Mouse (Mus musculus): ENCODE results near the gene Smyd3.
"Not testable (repeated sequence)": the region's sequence is repeated elsewhere in the genome, so short reads cannot be mapped to it uniquely, and the experiment has no call there.

Gene Smyd3

DNA sequence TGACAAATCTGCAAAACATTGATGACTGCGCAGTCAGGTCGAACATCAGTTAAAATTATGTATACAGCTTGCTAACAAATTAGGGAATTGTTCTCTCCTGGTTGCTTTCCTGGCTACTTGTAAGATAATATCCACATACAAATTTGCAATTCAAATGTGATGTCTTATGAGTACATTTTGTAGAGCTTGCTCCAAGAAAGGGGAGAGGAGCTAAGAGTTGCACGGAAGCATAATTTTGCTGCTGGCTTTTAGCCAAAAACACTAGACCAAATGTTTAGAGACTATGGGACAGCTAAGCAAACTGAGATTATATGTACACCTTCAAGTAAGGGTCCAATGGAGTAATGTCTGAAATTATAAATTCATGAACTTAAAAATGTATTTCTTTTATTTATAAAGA lies 146.7 kb downstream of the Smyd3 start:
- no peak for DNase-seq

DNA sequence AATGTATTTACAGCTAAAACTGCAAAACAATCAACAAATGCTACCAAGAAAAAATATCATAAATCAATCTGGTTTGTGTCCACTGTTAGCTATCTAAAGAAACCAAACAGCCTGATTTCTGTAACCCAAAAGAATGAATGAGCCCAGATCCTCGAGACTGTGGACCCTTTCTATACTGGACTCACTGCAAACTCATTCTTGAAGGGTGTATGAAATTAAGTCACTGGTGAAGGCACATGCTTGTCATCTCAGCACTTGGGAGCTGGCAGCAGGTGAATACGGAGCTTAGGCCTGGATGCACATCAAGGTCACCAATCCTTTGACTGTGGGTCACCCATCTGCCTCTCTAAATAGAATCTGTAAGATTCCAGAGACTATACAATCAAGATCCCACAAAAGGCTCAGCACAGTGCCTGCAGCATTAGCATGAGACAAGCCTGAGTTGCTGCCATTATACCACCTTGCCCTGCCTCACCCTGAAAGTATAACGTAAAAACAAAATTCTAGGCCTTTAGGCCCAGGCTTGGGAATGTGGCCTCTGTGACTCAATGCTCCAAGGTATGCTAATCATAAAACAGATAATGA lies 149.3 kb downstream of the Smyd3 start:
- DNase-seq = no peak

DNA sequence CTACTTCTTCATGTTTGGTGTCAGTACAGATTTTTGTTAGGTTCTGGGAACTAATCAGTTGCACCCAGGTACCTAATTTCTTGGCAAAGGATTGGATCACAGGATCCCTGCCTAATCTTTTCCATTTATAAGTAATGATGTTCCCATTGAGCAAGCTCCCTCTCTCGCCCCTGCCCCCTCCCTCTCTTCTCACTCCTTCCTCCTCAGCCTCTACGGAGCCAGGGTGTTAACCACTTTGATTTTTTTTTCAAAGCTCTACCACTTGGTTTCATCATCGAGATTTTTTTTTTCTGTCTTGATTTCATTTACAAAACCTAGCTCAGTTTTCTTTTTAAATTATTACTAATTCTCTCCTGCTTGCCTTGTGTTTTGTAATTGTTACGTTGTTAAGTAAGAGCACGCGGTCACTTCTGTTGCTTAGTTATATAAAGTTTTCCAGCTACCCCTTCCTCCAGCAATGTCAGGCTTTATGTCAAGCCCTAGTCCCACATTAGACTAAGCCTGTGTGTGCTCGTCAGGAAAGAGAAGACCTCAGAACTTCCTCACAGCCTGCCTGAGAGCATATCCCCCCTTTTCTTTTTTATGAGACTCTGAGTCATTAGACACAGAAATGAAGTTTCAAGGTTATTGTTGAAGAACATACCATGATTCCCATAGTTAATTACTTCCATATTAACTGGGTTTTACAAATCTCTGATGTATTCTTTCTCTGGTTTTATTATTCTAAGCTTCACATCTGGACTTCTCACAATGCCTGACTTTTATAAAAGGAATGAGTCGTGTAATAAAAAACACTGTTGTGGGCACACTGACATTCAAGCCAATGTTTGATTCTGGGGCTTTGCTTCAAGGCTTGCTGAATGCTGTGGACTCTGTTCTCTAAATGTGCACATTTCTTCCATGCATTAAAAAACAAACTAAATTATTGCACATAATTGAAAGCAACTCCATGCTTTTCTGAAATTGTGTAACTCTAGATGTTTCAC lies 156.1 kb downstream of the Smyd3 start:
- no peak for DNase-seq

DNA sequence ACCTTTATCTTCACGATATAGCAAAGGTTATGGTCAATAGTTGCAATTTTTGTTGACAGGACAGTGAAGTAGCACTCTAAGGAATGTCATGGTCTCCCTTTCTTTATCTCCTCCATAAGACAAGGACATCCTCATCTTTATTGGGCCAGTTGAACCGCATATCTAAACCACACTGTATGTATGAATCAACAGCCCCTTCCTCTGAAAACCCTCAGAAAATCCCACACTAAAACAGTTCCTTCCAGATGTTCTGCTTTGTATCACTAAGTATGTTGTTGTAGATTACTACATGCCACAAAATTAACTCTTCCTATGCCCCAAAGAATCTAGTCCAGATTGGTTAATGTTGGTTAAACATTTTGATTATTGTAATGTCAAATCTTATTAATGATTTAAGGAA lies 160.7 kb downstream of the Smyd3 start:
- DNase-seq = no peak

DNA sequence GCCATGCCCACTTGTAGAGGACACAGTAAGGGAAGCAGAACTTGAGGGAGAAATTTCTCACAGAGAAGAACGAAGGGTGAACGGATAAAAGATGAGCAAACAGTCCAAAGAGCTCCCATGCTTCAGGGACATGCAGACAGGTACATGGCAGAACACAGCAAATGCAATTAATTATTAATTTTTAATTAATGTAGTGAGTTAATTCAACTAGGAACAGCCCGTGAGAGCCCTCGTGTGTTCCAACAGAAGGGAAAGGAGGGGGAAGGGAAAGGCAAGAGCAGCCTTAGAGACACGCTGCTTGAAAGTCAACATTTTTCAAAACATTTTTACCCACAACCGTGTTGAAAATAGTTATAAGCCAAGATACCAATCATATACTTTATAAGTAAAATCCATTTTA lies 163.6 kb downstream of the Smyd3 start:
- DNase-seq = no peak

DNA sequence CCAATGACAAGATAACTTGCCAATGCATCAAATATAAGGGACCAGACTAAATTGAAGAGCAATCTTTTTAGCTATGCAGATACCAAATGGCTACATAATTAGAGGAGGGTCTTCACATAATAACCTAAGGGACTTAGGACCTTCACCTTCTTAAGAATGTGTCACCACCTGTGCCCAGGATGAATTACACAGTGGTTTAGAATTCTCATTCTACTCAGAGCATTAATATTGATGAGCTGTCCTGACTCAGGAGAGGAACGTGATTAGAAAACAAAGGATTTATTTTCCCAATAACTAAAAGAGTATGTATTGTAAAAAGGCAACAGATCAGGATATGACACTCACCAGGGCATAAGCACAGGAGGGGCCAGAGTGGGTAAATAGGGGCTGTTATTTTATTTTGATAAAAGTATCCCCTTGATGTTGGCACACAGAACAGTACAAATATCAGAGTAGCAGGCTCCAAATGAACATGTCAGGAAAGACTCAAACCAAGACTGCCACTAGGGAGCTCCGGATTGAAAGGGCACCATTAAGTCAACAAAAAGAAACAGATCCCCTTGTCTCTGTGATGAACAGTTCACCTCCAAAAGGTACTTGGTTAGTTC lies 172.4 kb downstream of the Smyd3 start:
- no peak for DNase-seq

DNA sequence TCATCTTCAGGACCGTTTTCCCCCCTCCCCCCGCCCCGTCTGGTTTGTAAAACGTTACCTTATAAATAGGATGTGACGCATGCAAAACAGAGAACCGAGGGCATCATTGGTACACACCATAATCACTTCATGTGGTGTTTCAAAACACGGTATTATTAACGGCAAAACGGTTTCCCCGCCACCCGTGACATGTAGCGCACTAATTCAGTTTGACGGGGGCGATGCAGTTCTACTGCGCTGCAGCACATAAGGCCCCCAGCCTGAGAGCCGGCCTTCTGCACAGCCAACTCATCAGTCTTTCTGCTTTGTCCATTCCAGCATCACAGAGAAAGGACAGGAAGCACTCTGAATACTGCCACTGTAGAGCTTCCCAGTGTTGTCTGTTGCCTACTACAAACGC lies 174.4 kb downstream of the Smyd3 start:
- DNase-seq = no peak

DNA sequence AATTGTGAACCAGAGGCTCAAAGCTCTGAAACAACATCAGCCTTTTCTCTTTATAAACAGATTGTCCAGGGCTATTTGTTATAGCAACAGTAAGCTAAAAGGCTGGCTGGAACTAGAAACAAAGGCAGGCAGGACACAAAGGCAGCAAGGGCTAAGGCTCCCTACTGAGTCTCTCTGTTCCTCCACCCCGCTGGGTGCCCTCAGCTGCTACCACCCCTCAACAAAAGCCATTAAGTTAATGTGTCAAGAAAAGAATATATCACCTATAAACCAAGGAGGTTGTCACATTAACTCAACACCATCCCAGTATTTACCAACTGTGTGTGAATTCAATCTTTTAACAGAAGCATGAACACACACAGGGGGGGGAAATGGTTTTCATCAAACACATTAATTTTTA lies 176.3 kb downstream of the Smyd3 start:
- no peak for DNase-seq

DNA sequence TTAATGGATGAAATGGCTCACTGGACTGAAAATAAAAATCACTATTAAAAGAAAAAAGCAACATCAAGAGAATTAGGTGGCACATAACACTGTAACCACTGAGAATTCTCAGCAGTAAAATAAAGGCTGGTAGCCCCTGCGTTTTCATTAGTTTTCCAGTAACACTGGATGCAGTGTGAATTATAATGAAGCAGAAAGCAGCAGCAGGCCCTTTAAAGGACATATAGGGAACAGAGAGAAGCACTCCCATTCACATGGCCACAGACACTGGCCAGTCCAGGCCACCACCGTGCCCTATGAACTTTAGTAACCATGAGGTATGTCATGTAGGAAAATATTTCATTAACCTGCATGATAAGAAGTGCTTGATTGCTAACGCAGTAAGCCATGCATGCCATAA lies 178.8 kb downstream of the Smyd3 start:
- no peak for DNase-seq

DNA sequence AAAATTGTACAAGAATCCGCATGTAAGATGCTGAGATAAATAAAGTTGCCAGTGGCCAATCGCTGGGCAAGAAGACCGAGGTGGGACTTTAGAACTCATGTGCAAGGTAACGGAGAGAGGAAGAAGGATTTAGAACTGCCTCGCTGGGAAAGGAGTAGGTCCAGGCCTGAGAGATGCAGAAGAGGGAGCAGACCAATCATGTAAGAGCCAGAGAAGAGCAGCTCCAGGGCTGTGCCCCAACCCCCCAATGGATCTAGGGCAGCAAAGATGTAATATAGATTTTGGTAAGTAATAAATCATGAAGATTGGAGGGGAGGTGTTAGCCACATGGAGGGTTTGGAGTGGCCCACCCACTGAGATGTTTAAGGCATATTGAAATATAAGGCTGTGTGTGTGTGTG lies 180.3 kb downstream of the Smyd3 start:
- no peak for DNase-seq

DNA sequence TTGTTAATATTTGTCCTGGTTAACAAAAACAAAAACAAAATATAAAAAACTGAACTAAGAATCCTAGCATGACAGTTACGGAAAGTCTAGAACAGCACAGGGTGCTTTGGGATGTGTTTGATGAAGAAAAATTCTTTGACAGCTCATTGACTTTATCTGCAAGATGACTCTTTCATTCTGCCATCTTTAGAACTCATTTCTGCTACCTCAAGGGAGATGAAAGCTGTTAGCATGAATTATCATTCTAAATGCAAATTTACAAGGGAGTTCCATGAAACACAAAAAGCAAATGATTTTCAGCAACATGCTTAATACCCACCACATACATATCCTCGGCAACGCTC lies 190.9 kb downstream of the Smyd3 start:
- no peak for DNase-seq

DNA sequence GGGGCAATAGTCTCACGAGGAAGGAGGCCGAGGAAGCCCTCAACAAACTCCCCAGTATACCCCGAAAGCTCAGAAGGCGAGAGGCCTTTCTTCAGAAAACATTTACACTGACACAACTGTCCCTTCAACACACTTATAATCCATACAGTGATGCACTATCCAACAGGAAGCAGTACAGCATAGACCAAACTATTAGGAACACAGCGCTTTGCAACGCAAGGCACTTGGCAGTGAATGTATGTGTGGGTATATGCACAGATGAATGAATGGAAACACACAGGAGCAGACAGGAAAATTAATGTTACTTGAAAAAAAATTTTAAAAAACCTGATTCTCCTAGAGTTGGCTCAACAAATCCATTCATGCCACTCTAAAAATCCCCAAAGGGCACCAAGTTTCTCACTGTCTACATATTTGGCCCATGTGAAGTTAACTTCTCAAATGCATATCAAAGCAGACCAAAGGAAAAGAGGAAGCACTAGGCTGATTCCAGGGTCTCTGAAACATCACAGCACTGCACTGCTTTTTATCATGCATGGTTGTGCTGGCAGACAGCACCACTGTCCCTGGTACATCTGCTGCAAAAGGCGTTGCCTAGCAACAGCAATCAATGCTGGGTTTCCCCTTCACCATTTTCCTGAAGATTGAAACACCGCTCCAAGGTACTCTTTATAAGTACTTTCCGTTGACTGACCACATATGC lies 191.4 kb downstream of the Smyd3 start:
- no peak for DNase-seq

DNA sequence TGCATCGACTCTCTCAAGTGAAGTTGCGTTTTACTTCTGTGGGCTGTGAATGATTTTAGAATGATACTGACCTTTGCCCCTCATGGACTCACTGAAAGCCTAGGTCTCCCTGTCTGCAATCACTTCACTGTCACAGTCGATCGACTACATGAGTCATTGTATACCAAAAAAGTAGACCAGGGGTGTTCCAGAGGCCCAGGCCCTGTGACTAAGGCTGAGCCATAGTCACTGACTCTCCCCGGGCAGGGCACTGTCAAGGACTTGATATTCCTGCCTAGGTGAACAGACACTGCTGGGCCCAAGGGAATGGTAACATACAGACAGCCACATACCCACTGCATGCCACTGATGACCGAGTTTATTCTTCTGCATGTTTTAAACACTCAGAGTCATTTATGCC lies 193.6 kb downstream of the Smyd3 start:
- no peak for DNase-seq

DNA sequence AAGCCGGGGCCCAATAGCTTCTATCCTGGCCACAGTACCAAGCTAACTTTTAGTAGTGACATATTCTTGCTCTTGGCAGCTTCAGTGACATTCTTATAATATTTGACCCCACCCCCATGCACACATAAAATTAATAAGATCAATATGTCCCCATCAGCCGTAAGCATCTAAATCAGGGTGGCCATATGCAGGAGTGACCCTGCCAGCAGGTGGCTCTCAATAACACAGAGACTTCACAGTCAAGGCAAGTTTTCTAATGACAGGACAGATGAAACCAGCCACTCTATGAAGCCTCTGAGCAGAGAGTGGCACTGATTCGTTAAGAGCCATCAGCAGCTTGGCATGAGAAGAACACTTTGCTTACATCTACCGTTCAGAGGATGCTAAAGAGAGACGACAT lies 204.2 kb downstream of the Smyd3 start:
- DNase-seq = no peak

DNA sequence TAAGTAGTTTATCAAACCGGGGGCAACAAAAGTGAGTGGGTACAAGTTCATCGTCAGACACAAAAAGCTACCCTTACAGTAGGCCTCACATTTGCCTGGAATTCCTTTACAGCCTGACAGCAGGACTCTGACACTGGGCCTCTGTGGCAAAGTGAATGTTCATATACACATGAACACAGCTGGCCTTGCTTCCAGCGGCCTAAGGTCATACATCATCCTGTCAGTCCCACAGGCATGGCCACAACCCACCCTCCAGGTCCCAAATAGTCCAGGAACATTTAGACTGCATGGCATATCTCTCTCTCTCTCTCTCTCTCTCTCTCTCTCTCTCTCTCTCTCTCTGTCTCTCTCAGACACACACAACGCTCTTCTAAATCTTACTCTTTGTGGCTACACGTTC lies 208.4 kb downstream of the Smyd3 start:
- DNase-seq = no peak

DNA sequence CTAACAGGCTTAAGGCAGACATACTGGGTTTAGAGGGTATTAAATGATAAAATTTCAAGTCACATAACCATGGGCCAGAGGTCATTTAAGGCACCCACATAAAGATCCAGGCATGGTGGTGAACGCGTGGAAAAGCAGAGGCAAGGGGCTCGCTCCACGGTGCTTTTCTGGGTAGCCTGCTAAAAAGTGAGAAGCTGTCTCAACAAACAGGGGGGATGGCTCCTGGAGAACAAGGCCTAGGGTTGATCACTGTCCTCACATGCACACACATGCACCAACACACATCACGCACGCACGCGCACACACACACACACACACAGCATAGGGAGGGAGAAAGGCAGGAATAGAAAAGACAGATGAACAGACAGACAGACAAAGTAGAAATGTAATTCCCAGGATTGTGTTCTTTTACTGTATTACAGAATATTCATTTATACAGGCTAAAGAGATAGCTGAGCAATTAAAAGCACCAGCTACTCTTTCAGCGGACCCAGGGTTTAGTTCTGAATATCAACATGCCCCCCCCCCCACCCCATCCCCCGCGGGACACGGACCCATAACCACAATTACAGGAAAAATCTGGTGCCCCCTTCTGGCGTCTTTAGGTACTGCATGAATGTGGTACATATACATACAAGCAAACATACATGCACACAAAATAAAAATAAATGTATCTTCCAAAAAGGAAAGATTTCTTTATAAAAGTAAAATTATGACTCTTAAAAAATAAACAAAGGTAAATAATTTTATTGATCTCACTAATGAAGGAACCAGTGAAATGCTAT lies 215.2 kb downstream of the Smyd3 start:
- DNase-seq = no peak

DNA sequence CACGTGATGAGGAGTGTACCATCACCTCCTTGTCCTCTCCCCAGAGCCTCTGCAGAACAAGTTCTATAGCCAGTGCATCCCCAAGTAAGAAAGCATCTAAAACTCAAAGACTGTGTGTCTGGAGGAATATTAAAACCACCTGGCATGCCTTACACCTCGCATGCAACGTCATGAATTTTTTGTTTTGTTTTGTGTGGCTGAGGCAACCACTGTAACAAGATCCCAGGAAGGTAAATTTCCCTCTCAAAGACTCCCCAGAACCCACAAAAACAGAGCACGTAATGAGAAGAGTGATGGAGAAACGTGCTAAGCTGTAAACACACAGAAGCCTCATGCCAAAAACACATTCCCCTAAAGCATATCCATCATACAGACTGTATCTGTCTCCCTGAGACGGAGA lies 222.2 kb downstream of the Smyd3 start:
- no peak for DNase-seq

DNA sequence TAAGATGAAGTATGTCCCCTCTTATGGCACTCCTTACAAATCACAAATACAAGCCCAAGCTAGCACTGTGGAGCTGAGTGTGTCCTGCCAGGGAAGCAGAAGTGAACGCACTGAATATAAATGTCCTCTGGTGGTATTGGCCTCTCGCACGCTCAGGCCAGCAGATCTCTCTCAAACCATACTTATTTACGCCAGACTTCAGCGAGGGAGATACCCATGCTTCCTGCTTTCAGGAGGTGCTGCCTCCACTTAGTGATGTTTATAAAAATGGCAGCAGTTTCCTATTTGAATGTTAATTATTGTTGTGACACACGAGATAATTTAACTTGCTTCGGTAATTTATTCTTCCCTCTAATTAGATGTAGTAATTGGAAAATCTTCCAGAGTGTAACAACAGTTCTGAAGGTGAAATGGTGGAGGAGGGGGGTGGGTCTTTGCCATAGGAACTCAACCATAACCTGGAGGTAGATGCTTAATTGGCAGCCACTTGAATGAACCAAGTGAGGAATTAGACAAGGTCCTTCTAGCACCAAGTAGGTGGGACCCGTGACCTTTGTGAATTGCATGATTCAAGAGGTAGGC lies 224.0 kb downstream of the Smyd3 start:
- DNase-seq = no peak

DNA sequence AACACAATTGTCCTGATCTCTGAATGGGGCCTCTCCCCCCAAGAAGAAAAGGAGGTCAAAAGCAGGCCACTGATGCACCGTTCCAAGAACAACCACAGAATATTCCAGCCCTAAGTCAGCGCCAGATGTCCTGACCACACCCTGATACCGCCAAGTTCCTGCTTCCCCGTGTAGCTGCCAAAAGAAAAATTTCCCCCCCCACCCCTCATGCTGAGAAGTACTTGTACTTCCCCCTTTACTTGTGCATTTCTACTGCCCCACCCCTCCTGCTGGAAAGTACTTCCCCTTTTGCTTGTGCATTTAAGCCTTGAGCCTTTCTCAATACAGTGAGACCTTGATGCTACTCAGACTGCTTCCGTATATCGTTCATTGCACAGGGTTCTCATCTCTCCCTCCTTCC lies 227.7 kb downstream of the Smyd3 start:
- not testable (repeated sequence) for DNase-seq

DNA sequence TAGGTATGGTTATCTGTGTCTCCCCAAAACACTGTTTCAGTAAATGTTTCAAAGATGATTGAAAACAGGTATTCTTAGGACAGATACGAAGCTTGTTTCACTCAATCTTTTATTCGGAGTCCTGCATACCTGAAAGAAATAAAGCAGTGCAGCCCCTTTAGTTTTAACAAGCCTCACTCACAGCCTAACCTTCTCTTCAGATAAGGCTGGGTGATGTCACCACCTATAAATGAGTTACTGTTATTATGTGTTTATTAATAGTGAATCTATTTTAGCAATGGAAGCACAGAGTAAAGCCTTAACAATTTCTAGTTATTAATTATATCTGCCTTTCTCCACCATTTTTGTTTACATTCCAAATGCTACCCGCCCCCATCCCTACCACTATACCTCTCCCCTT lies 228.1 kb downstream of the Smyd3 start:
- DNase-seq = no peak

DNA sequence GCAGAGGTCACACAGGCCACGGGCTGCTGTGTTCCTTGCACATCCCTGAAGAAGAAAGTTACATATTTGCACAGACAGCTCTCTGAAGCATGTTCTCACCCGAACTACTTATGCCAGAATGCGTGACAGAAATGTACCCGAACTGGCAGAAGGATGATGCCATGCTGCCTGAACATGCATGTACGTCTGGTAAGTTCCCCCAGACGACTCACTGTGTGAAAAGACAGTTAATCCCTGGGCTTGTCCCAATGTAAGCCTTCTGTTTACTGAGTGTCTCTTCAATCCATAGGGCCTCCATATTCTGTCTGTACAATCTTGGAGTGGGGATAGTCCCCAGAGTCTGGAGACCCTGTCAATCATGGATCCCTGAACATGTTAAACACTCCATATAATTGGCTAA lies 231.1 kb downstream of the Smyd3 start:
- DNase-seq = no peak

DNA sequence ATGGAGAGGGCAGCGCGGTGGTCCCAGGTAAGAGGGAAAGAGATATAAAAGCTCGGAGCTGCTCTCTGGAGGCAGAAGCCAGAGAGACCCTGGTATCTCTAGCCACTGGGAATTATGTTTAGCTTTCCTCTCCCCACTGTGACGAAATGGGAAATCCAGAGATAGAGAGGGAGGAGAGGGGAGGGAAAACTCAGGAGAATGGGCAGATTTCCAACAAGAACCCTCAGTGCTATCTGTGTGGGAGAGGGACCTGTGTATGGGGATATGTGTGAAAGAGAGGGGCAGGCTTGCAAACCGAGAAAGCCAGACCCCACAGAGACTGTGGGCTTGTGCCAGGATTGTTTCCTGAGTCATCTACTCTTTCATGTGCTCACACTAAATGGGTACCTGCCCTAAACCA lies 235.0 kb downstream of the Smyd3 start:
- no peak for DNase-seq

Data from spleen, adult 18-20 months (tissue).